Mouse (Mus musculus) lung, postnatal 10 days (tissue): ENCODE results near the gene Afmid.
"Not testable (repeated sequence)": the region's sequence is repeated elsewhere in the genome, so short reads cannot be mapped to it uniquely, and the experiment has no call there.

Experiments used
- DNase-seq: peaks from one replicate; pipeline ENCODE4 v3.0.0; 2021

Afmid gene

DNA sequence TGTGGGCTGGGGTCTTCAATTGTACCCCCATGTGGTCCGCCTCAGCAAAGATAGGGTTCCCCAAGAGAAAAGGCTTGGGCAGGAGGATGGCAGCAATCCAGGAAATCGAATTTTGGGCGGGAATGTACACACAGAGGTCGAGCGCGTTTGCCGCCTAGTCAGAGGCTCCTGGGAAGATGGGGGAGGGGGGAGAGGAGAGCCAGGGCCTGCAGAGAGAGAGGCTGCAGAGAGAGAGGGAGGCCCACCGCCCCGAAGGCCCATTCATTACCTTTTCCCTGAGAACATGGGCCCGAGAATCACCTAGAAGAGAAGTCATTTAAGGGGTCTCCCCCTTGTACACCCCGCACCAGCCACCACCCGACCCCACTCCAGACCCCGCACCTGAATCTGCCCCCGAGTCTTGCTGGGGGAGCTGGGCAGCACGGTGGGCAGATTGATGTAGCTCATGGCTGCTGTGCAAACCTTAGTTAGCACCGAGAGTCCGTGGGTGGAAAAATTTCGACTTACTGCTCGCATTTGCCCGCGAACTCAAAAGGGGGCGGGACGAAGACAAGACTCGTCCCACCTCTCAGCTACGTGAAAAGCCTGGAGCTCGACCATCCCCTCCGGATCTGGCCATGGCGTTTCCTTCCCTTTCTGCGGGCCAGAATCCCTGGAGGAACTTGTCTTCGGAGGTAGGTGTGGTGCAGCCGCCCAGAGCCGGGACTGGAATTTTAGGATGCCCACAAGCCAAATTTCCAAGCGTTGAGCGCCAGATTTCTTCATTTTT is at the start of gene Afmid, which contains the start of gene Tk1:
Gene Afmid, plus strand, starts transcription at position 592 of the 769 bp plus-strand sequence.
Gene Tk1, minus strand, starts transcription at position 760 of the 769 bp plus-strand sequence.
- peak; percentile 87 for DNase-seq

- no peak for DNase-seq
These were observed 49.5 kb upstream of the Afmid start for GRCm38 (mm10) chr11:117776085-117776792.

- DNase-seq, result no peak
These were observed 48.6 kb upstream of the Afmid start for GRCm38 (mm10) chr11:117777111-117777510.

GRCm38 (mm10) chr11:117778031-117778430 is 47.7 kb upstream of the Afmid start:
- no peak for DNase-seq

DNA sequence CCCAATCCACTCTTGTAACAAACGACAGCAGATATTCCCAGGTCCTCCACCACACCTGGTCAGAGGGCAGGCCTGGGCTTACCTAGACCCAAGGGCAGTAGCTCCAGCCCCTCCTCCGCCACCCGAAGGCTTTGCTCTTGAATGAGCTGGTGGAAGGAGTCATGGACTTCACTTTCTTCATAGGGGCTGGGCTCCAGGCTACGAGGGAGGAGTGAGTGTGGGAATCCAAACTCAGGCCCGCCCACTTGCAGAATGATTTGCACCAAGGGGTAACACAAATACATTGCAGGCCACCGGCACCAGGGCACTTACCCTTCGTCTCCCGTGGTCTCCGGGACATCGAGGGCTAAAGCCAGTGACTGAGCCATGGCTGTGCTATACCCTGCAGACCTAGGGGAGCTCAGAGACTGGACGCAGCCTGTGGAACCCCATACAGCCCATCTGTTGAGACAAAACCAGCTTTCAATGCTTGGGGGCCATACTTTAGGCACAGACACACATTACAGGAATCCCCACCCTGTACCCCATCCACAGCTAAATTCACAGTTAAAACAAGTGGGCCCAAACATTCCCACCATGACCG is 46.8 kb upstream of the Afmid start:
- DNase-seq, result peak; percentile 80

DNA sequence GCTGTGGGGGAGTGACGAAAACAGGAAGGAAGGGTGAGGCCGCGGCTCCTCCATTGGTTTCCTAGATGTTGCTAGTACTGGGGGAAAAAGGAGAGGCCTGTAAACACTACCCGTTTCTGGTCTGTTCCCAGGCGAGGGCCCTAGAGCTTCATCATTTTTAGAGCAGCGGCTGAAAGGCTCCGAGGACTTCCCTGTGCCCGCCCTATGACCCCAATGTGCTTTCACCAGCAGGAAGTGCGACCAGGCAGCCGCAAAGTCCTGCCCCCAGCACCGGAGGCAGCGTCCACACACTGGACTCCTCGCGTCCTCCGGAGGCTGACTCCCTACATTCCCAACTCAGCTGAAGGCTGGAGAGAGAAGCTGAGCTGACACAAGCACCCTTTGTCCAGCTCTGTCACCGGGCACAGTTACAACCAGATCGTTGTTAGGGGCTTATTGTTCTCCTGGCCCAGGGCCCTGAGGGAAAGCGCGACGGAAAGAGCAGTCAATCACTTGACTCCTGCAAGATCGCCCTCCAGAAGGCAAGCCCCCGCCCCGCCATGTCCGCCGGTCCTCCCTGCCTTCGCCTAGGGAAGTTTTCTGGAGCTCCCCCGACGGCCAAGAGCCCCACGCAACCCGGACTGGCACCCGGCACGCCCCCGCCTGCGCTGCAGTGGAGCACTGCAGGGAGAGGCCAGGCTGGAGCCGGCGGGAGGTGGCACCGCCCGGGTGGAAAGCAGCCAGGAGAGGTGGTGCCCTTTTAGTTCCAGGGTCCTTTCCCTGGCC is 46.1 kb upstream of the Afmid start:
- DNase-seq, result peak; percentile 91

DNA sequence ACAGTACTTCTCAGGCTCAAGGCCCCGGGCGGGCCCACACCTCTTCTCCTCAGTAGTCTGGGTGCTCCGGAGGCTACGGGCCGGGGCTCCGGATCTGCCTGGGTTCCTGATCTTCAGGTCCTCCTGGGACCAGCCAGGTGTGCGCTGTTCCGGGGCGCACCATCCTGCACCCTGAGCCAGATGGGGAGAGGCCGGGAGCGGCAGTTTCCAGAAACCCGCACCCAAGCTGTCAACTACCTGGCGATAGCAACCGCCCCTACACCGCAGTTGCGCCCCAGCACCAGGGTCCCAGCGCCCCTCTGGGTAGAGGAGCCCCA is 45.6 kb upstream of the Afmid start:
- DNase-seq, result no peak

DNA sequence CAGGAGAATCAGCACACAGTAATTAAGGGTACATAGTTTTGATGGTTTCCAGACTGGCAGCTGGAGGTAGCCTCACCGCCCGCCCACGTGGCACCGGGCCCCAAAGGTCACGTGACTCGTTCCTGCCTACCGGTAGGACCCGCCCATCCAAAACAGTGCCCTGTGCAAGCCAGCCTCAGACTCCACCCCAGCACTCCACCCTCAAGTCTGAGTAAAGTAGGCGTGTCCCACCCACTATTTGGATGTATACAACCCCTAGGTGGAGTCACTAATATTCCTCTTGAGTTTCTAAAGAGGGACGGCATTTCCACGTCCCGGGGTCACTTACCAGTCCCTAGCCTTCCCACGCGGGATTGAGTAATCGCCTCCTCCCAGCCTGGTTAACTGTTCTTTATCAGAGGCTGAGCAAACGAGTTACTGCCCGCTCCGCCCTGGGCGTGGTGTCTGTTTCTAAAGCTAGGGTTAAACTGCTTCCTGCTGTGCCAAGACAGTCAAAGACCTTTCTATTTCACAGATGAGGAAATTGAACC is 45.1 kb upstream of the Afmid start:
- DNase-seq, result peak; percentile 96

DNA sequence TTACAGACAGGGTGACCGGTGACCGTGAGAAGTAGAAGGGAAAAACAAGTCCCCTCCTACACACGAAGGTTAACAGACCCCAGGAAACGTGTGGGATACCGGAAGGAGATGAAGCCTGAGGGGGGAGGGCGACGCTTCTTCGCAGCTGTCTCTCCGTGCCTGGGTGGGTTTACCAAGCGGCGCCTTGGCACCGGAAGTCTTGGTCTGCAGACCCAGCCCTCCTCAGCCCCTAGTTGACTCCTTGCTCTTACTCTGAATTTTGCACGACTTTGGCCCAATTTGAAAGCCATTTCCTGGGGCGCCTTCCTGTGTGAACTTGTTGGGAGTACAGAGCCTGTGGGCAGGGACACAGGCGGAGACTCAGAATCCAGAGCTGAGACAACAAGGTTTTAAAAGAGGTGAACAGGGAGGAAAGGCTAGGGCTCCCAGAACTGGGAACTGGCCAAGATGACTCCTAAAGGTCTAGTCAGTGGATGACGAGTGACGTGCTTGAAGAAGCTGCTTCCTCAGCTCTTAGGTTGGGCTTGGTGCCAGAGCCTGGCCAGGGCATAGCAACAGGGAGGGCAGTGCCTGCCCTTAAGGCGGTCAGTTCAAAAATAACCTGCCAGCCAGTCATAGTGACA is 44.4 kb upstream of the Afmid start:
- peak; percentile 89 for DNase-seq

- DNase-seq, result peak; percentile 77
These were observed 43.6 kb upstream of the Afmid start, which contains the start of the genes Tmc8 and Tmc6 for GRCm38 (mm10) chr11:117781993-117782704. Gene Tmc8 (plus strand): TSS chr11:117782076. Gene Tmc6 (minus strand): TSS chr11:117782198.

- no peak for DNase-seq
These were observed 43.1 kb upstream of the Afmid start for GRCm38 (mm10) chr11:117782705-117783034.

GRCm38 (mm10) chr11:117783089-117783488 is 42.6 kb upstream of the Afmid start:
- DNase-seq, result peak; percentile 88

DNA sequence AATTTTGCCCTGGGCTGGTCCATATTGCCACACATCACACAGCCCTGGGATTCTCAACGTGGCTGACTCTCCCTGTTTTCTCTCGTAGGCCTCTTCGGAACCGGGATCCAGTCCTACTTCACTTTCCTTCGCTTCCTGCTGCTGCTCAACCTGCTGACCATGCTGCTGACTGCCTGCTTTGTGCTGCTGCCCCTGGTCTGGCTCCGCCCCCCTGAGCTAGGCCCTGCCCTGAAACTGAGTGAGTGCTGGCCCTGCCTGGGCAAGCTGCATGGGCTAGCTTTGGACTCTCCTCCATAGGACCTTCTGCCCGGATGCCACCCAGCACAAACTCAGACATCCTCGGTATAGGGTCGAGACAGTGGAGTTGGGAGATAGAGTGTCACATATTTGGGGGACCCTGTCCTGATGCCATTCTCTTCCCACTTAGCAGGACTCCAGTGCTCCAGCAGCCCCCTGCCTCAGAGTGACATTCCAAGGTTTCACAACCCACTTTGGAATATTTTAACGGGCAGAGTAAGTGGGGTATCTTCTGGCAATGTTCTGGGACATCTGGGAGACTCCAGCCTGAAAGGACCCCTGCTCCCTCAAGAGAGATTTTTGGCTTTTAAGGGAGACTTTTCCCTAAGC is 41.9 kb upstream of the Afmid start:
- DNase-seq, result peak; percentile 56

DNA sequence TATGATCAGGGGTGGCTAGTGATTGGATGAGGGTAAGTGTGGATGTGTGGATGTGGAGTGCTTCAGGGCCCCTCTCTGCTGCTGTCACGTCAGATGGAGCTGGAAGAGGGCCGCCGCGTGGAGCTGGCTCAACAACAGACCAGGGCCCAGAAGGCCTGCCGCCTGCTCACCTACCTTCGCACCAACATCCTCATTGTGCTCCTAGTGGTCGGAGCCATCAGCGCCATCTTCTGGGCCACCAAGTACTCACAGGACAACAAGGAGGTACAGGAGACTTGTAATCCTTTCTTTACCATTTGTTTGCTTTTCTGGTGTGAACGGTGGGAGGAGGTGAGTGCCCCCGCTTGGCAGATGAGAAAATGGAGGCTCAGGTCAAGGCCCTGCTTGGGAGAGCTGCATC is 39.4 kb upstream of the Afmid start:
- peak; percentile 76 for DNase-seq

DNA sequence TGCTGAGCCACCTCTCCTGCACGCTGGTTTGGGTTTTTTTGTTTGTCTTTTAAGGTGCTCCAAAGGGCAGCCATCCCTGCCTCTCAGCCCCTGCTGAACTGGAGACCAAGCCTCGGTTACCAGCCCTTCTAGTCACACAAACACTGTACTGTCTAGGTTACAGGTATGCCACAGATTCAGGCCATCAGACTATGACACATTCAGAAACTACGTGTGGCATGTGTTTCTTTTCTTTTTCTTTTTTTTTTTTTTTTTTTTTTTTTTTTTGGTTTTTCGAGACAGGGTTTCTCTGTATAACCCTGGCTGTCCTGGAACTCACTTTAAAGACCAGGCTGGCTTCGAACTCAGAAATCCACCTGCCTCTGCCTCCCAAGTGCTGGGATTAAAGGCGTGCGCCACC is 37.2 kb upstream of the Afmid start:
- not testable (repeated sequence) for DNase-seq

DNA sequence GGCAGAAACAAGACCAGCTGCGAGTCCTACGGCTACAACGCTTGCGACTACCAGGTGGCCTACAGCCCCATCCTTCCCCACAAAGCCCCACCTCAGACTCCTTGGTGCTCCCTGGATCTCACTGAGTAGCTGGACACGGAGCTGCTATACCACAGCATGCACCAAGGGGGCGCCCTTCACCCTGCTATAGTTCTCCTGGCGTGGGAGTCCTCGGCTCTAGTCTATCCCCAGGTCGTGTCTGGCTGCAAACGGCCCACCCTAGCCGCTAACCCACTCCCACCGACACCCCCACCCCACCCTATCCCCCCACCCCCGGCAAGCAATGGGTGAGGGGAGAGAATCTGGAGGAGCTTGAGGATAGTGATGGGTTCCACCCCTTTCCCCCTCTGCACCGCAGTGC is 35.4 kb upstream of the Afmid start:
- DNase-seq, result peak; percentile 83

DNA sequence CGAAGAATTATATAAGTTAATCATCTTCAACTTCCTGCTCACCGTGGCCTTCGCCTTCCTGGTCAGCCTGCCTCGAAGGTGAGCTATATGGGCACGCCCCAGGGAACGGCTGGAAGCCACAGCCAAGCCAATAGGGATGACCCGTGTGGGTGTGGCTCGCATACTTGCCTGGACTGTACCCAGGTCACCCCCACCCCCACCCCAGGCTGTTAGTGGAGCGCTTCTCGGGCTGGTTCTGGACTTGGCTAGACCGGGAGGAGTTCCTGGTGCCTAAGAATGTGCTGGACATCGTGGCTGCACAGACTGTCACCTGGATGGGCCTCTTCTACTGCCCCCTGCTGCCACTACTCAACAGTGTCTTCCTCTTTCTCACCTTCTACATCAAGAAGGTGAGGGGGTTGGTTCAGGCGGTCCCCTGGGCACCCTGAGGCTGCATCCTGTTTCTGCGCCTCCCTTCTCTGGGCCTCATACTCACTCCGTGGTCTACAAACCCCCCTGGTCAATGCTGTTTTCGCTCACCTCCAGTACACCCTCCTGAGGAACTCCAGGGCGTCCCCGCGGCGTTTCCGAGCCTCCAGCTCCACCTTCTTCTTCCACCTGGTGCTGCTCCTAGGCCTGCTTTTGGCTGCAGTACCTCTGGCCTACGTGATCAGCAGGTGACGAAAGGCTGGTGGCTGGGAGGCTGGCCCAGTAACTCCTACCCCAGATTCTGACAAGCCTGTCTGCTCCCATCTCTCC is 34.9 kb upstream of the Afmid start:
- DNase-seq, result peak; percentile 51

DNA sequence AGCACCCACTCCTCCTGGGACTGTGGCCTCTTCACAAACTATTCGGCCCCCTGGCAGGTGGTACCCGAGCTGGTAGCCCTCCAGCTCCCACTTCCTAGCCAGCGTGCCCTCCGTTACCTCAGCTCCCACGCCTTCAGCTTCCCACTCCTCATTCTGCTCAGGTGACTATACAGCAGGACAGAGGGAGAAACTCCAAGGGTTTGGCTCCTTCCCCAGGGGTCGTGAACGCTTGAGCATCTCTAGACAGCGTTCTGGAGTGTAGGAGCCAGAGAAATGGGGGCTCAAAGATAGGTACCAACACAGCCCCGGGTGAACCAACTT is 34.3 kb upstream of the Afmid start:
- no peak for DNase-seq

- DNase-seq, result peak; percentile 87
These were observed 33.3 kb upstream of the Afmid start for GRCm38 (mm10) chr11:117792281-117792888.

GRCm38 (mm10) chr11:117794035-117794551 is 31.6 kb upstream of the Afmid start:
- no peak for DNase-seq
